ENCODE assay signal across 13 mouse cellular contexts in genomic region chr4:58568486-58568885, GRCm38 (mm10). TPM values are rescaled to one million over a fixed set of nuclear protein-coding genes. Genes with fewer than 3 reads are reported as not detected.
DNase-seq lines count a peak whose midpoint lies in the region; ATAC-seq lines count a peak whose summit lies in the region.
"Had no signal": no experiment of that assay in that cellular context is flagged by ENCODE, and none has a peak within 500 bp of the region (broad histone marks: within the 10 kb centered on the region; RNA-seq: fewer than 3 reads in every experiment).

No protein-coding gene starts in this region.

- H3K4me2 ChIP-seq in forebrain, embryonic 11.5 days (ENCODE audit: low read depth, low read length, severe bottlenecking) = no peak overlapping the region
- H3K4me2 ChIP-seq: liver, embryonic 12.5 days; neural tube, embryonic 13.5 days had no signal

- H3K4me3 ChIP-seq in forebrain, embryonic 11.5 days (ENCODE audit: low read depth, low read length) = no peak overlapping the region
- H3K4me3 ChIP-seq: liver, embryonic 12.5 days; megakaryocyte, embryonic 14.5 days; neural tube, embryonic 13.5 days had no signal

- peak; percentile 14 to 53 for DNase-seq in urinary bladder, postnatal 4 days (ENCODE audit: low spot score in 2 of 2)
- no peak for DNase-seq in urinary bladder, postnatal 14 days (ENCODE audit: low spot score)
- peak; percentile 78 for DNase-seq in fibroblast of lung, adult 2 months (ENCODE audit: low read depth)
- DNase-seq in heart, postnatal 36 days = peak; percentile 23 to 36
- DNase-seq in lung, adult 18-20 months = no peak
- no peak for DNase-seq in thymus, postnatal 36 days
- DNase-seq in forebrain, embryonic 11.5 days (ENCODE audit: low spot score) = no peak
- DNase-seq: adrenal gland, postnatal 25 days; kidney, postnatal 25 days had no signal

- no peak for ATAC-seq in forebrain, embryonic 11.5 days (replicated peaks; ENCODE audit: low FRiP score)
- ATAC-seq: liver, embryonic 12.5 days; lung, postnatal 0 days had no signal

- no peaks in the 10 kb centered on the region for H3K27me3 ChIP-seq in forebrain, embryonic 11.5 days (ENCODE audit: control insufficient read depth, insufficient read depth, low read length)
- H3K27me3 ChIP-seq: liver, embryonic 12.5 days; neural tube, embryonic 13.5 days had no signal

- no peak overlapping the region for H3K27ac ChIP-seq in forebrain, embryonic 11.5 days (ENCODE audit: low read depth, low read length)
- H3K27ac ChIP-seq: liver, embryonic 12.5 days; neural tube, embryonic 13.5 days had no signal

- no peaks in the 10 kb centered on the region for H3K36me3 ChIP-seq in forebrain, embryonic 11.5 days (ENCODE audit: control insufficient read depth, insufficient read depth, low read length)
- H3K36me3 ChIP-seq: liver, embryonic 12.5 days; neural tube, embryonic 13.5 days had no signal

- 83% methylated on average over 8 of the region's 8 CpGs for WGBS in forebrain, embryonic 11.5 days

- H3K9me3 ChIP-seq in forebrain, embryonic 11.5 days (ENCODE audit: control insufficient read depth, low read length) = no peaks in the 10 kb centered on the region
- H3K9me3 ChIP-seq: liver, embryonic 12.5 days; neural tube, embryonic 13.5 days had no signal

- intact Hi-C loops in heart, postnatal 36 days (cut with DNase I) = no loop called here

- H3K4me1 ChIP-seq in forebrain, embryonic 11.5 days (replicated peaks; ENCODE audit: control insufficient read depth, insufficient read depth, low read length) = no peaks in the 10 kb centered on the region
- H3K4me1 ChIP-seq: liver, embryonic 12.5 days had no signal

- no peak overlapping the region for H3K9ac ChIP-seq in forebrain, embryonic 11.5 days (ENCODE audit: low read length)
- H3K9ac ChIP-seq: liver, embryonic 12.5 days; neural tube, embryonic 13.5 days had no signal

RNA-seq across cellular contexts. Expression of gene Lpar1, which starts 14.8 kb away (rescaled TPM):
- total RNA-seq in heart, postnatal 36 days (2021) = 10 to 100 TPM in 1 of 2 experiments, 1 to 10 TPM in 1; 9.4 to 10.9 TPM
- polyA plus RNA-seq in forebrain, embryonic 11.5 days (2014; fragmentation: Nextera tagmentation; extraction: Ambion mirVana) = 56.0 and 63.8 TPM in 2 replicates

Comparison
In these comparisons a context has a peak if more than half of its experiments do, and no peak if none do; other contexts are left out.
1. DNase-seq: peak in urinary bladder, postnatal 4 days (2 of 2), fibroblast of lung, adult 2 months (single experiment) and heart, postnatal 36 days (2 of 2); none in urinary bladder, postnatal 14 days (single experiment), lung, adult 18-20 months (0 of 2), thymus, postnatal 36 days (0 of 2) and forebrain, embryonic 11.5 days (single experiment).